Mouse (Mus musculus): ENCODE results near the gene Tdgf1. TPM values are rescaled to one million over a fixed set of nuclear protein-coding genes. Genes with fewer than 3 reads are reported as not detected.

Gene Tdgf1
- polyA plus RNA-seq, 1 experiment, result 483 TPM

GRCm38 (mm10) chr9:110915466-110915865 lies 30.5 kb downstream of the Tdgf1 start:
- Histone ChIP-seq H3K4me3 (ENCODE audit: low read depth, low read length) (no peak overlapping the region), H3K27ac (ENCODE audit: insufficient read depth, low read length) (no peak overlapping the region), H3K36me3 (ENCODE audit: control insufficient read depth, insufficient read depth, low read length, poor library complexity, severe bottlenecking) (no peaks in the 10 kb centered on the region), H3K27me3 (ENCODE audit: control insufficient read depth, insufficient read depth, low read length, poor library complexity, severe bottlenecking) (no peaks in the 10 kb centered on the region), H3K4me1 (ENCODE audit: control insufficient read depth, insufficient read depth, low read length) (no peaks in the 10 kb centered on the region), H3K9me3 (replicated peaks; ENCODE audit: control insufficient read depth, insufficient read depth, low read length, poor library complexity, severe bottlenecking) (no peaks in the 10 kb centered on the region), H3K9ac (ENCODE audit: low read depth, poor library complexity, severe bottlenecking) (peak overlapping the region; percentile 21; the same call in 1 of the 2 replicates)
- TF ChIP-seq EP300 (IDR thresholded peaks at IDR 0.05; ENCODE audit: insufficient read depth, low read depth, low read length) (no peak), POLR2A (IDR thresholded peaks at IDR 0.05; ENCODE audit: insufficient read depth, low read length) (no peak), CTCF (IDR thresholded peaks at IDR 0.05; ENCODE audit: low read depth, low read length) (no peak)

DNA sequence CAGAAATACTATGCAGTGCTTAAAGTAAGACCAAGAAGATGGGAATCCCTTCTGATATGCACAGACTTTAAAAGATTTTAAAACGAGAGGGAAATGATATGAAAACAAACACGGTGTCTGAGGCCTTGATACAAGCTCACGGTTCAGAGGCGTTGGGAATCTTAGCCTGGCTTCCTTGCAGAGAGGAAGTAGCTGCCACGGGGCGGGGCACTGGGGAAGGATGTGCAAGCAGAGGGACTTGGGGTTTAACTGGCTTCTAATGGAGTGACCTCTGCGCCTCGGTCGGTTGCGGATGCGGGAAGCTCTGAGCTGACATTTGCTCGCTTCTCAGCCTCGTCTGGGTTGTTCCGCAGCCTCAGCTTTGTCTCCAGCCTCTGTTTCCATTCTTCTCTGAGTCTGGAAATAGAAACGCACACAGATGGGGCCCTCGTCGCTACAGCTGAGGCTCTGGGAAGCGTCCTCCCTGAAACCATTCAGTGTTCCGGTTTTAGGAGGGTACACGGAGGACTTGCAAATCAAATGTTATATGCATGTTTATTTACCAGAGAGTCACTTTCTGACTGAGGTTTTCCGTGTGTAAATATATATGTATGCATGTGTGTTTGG lies 31.2 kb downstream of the Tdgf1 start:
- Histone ChIP-seq H3K27me3 (ENCODE audit: control insufficient read depth, insufficient read depth, low read length, poor library complexity, severe bottlenecking) (no peaks in the 10 kb centered on the region), H3K9me3 (replicated peaks; ENCODE audit: control insufficient read depth, insufficient read depth, low read length, poor library complexity, severe bottlenecking) (no peaks in the 10 kb centered on the region), H3K9ac (ENCODE audit: low read depth, poor library complexity, severe bottlenecking) (0 out of 2 replicates have a peak overlapping the region, but pooled peaks have one; percentile 8), H3K4me3 (ENCODE audit: low read depth, low read length) (peak overlapping the region; percentile 28), H3K27ac (ENCODE audit: insufficient read depth, low read length) (no peak overlapping the region), H3K36me3 (ENCODE audit: control insufficient read depth, insufficient read depth, low read length, poor library complexity, severe bottlenecking) (no peaks in the 10 kb centered on the region), H3K4me1 (ENCODE audit: control insufficient read depth, insufficient read depth, low read length) (no peaks in the 10 kb centered on the region)
- no peak for TF ChIP-seq POLR2A (IDR thresholded peaks at IDR 0.05; ENCODE audit: insufficient read depth, low read length)
- TF ChIP-seq CTCF (IDR thresholded peaks at IDR 0.05; ENCODE audit: low read depth, low read length), result no peak
- TF ChIP-seq EP300 (IDR thresholded peaks at IDR 0.05; ENCODE audit: insufficient read depth, low read depth, low read length), result no peak

DNA sequence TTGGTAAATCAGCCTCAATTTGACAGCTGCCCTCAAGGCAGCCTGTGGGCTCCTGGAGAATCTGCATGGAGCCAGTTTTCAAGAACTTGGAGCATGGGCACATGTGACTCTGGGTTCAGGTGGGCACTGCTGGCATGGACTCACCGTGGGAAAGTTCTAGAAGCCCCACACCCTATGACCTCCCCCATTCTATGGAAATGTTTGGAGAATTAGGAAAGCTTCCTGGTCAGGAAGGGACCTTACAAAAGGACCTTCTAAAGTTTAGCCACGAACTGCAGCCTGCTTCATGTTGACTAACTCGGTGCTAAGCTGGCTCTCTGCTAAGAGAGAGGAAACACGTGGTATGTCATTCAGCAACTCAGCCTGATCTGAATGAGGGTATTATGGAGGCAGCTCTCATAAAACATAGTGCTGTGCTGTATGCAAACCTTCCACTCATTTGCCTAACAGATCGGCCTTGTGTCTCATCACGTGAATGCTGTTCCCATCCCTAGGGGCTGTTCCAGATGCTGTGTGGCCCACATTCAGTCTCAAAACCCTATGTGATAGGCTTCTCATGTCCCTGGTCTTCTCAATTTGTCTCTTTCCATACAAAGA lies 36.5 kb downstream of the Tdgf1 start:
- TF ChIP-seq CTCF (IDR thresholded peaks at IDR 0.05; ENCODE audit: low read depth, low read length) (no peak), POLR2A (IDR thresholded peaks at IDR 0.05; ENCODE audit: insufficient read depth, low read length) (no peak), EP300 (IDR thresholded peaks at IDR 0.05; ENCODE audit: insufficient read depth, low read depth, low read length) (no peak)
- no peaks in the 10 kb centered on the region for H3K27me3 ChIP-seq (ENCODE audit: control insufficient read depth, insufficient read depth, low read length, poor library complexity, severe bottlenecking)

GRCm38 (mm10) chr9:110908631-110909016 lies 37.3 kb downstream of the Tdgf1 start:
- peaks cover 2% of the 10 kb centered on the region; the same call in 1 of the 2 replicates for H3K9me3 ChIP-seq (replicated peaks; ENCODE audit: control insufficient read depth, insufficient read depth, low read length, poor library complexity, severe bottlenecking)
- H3K9ac ChIP-seq (ENCODE audit: low read depth, poor library complexity, severe bottlenecking), result no peak overlapping the region
- TF ChIP-seq EP300 (IDR thresholded peaks at IDR 0.05; ENCODE audit: insufficient read depth, low read depth, low read length), result no peak
- TF ChIP-seq POLR2A (IDR thresholded peaks at IDR 0.05; ENCODE audit: insufficient read depth, low read length), result no peak
- no peak for TF ChIP-seq CTCF (IDR thresholded peaks at IDR 0.05; ENCODE audit: low read depth, low read length)
- H3K4me3 ChIP-seq (ENCODE audit: low read depth, low read length), result no peak overlapping the region
- H3K27me3 ChIP-seq (ENCODE audit: control insufficient read depth, insufficient read depth, low read length, poor library complexity, severe bottlenecking), result no peaks in the 10 kb centered on the region
- no peak overlapping the region for H3K27ac ChIP-seq (ENCODE audit: insufficient read depth, low read length)
- no peaks in the 10 kb centered on the region for H3K4me1 ChIP-seq (ENCODE audit: control insufficient read depth, insufficient read depth, low read length)
- no peaks in the 10 kb centered on the region for H3K36me3 ChIP-seq (ENCODE audit: control insufficient read depth, insufficient read depth, low read length, poor library complexity, severe bottlenecking)

More for the DNA sequence above, 36.5 kb downstream of the Tdgf1 start:
- H3K9me3 ChIP-seq (replicated peaks; ENCODE audit: control insufficient read depth, insufficient read depth, low read length, poor library complexity, severe bottlenecking), result peaks cover 2% of the 10 kb centered on the region; the same call in 1 of the 2 replicates
- no peak overlapping the region for H3K27ac ChIP-seq (ENCODE audit: insufficient read depth, low read length)
- H3K36me3 ChIP-seq (ENCODE audit: control insufficient read depth, insufficient read depth, low read length, poor library complexity, severe bottlenecking), result no peaks in the 10 kb centered on the region
- no peaks in the 10 kb centered on the region for H3K4me1 ChIP-seq (ENCODE audit: control insufficient read depth, insufficient read depth, low read length)
- H3K9ac ChIP-seq (ENCODE audit: low read depth, poor library complexity, severe bottlenecking), result no peak overlapping the region
- H3K4me3 ChIP-seq (ENCODE audit: low read depth, low read length), result no peak overlapping the region

DNA sequence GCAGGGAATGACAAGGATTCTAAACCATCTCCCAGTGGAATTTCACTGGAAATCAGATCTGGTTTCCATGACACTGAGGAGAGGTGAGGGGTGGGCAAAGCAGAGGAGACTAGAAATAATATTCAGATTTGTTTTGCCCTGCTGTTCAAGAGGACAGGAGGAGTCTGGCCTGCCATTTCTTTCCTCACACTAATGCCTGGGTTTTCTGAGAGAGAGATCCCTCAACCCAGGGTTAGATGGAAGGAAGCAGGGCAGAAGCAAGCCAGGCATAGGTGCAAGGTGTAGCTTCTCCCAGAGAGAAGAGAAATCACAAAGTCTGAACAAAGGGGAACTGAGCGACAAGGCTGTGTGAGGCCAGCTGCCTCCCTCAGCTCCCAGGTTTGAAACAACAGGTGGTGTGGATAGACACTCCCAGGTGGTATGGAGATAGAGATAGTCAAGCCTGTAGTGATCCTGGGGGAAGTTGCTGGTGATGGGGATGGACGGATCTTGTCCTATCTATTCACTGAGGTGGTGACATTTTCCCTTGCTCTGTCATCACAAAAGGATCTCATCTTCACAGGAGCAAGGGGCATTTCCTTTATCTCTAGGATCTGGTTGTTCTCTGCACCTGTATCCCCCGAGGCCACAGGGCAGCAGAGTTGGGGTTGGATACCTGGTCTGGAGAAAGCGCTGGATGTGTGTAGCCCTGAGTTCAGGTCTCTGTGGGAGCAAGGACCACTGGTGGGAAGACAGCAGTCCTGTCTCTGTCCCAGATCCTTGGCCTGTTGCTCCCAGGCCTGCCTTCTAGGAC lies 37.9 kb downstream of the Tdgf1 start:
- H3K27me3 ChIP-seq (ENCODE audit: control insufficient read depth, insufficient read depth, low read length, poor library complexity, severe bottlenecking), result no peaks in the 10 kb centered on the region
- peaks cover 2% of the 10 kb centered on the region; the same call in 1 of the 2 replicates for H3K9me3 ChIP-seq (replicated peaks; ENCODE audit: control insufficient read depth, insufficient read depth, low read length, poor library complexity, severe bottlenecking)
- H3K4me1 ChIP-seq (ENCODE audit: control insufficient read depth, insufficient read depth, low read length), result no peaks in the 10 kb centered on the region
- TF ChIP-seq CTCF (IDR thresholded peaks at IDR 0.05; ENCODE audit: low read depth, low read length) (no peak), EP300 (IDR thresholded peaks at IDR 0.05; ENCODE audit: insufficient read depth, low read depth, low read length) (no peak), POLR2A (IDR thresholded peaks at IDR 0.05; ENCODE audit: insufficient read depth, low read length) (no peak)
- no peak overlapping the region for H3K27ac ChIP-seq (ENCODE audit: insufficient read depth, low read length)
- no peak overlapping the region for H3K9ac ChIP-seq (ENCODE audit: low read depth, poor library complexity, severe bottlenecking)
- no peaks in the 10 kb centered on the region for H3K36me3 ChIP-seq (ENCODE audit: control insufficient read depth, insufficient read depth, low read length, poor library complexity, severe bottlenecking)
- H3K4me3 ChIP-seq (ENCODE audit: low read depth, low read length), result no peak overlapping the region
